Mouse (Mus musculus) lung, embryonic 15.5 days (tissue): ENCODE data around the gene Fads6. TPM values are rescaled to one million over a fixed set of nuclear protein-coding genes. Genes with fewer than 3 reads are reported as not detected.

ENCODE experiments used
- ATAC-seq: fragments of 200-750 bp; cut with Nextera tagmentation; 2 replicates; pipeline ENCODE4 v1.8.0; 2017; ENCODE audit warnings: moderate number of reproducible peaks, borderline replicate concordance; ENCODE audit not compliant: low FRiP score, low TSS enrichment; ENCODE audit errors: extremely low read depth
- H3K27ac ChIP-seq: fragments of 300-500 bp; sonication (generic); 2 replicates; pipeline ENCODE4 v1.5.1; 2015; ENCODE audit warnings: moderate library complexity, mild to moderate bottlenecking, inconsistent platforms
- H3K27me3 ChIP-seq: fragments of 300-500 bp; sonication (generic); 2 replicates; pipeline ENCODE4 v1.6.1; 2015; ENCODE audit warnings: inconsistent platforms
- H3K36me3 ChIP-seq: fragments of 300-500 bp; sonication (generic); 2 replicates; pipeline ENCODE4 v1.6.1; 2015; ENCODE audit warnings: inconsistent platforms
- H3K4me1 ChIP-seq: fragments of 300-500 bp; sonication (generic); 2 replicates; pipeline ENCODE4 v1.6.1; 2015; ENCODE audit warnings: inconsistent platforms
- H3K4me2 ChIP-seq: fragments of 300-500 bp; sonication (generic); 2 replicates; pipeline ENCODE4 v1.6.1; 2015; ENCODE audit warnings: inconsistent platforms, mild to moderate bottlenecking, moderate library complexity
- H3K4me3 ChIP-seq: fragments of 300-500 bp; sonication (generic); 2 replicates; pipeline ENCODE4 v1.5.1; 2015; ENCODE audit warnings: mild to moderate bottlenecking, inconsistent platforms
- H3K9ac ChIP-seq: fragments of 300-500 bp; sonication (generic); 2 replicates; pipeline ENCODE4 v1.6.1; 2015; ENCODE audit warnings: inconsistent platforms
- H3K9me3 ChIP-seq: fragments of 300-500 bp; sonication (generic); 2 replicates; pipeline ENCODE4 v1.6.1; 2016; ENCODE audit warnings: inconsistent platforms
- WGBS: fragments of 180-500 bp; shearing (Covaris S2); methylation state at CpG from one replicate; pipeline ENCODE4 v1.1.7; 2015; 5-methylcytosine and 5-hydroxymethylcytosine counted together
- polyA plus RNA-seq: library from polyadenylated mRNA; unstranded; fragments of >200 nt; fragmentation: Nextera tagmentation; extraction: Ambion mirVana; gene quantifications from 2 replicates; pipeline ENCODE4 v1.2.1, GENCODE M21; 2015

Fads6 gene
- polyA plus RNA-seq, 1 experiment from 2014 or later, result 0.32 TPM

DNA sequence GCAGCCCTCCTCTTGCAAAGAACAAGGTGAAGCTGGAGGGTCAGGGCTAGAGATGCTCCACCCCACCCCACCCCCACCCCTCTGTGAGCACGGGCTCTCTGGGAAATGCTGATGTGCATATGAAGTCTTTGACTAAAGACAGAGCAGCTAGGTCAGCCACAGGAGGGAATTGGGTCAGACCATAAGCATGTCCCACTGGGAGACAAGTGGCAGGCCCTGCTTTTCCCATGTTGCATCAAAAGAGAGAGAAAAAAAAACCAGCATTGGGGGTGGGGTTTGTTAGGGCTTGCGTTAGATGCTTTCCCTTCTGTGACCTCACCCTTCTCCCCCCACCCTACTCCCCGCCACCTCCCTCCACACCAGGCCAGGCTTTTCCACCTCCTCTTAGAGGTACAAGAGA is 50.2 kb downstream of the Fads6 start:
- Histone ChIP-seq H3K27me3 (peaks cover 64% of the 10 kb centered on the region), H3K4me2 (no peak overlapping the region)

DNA sequence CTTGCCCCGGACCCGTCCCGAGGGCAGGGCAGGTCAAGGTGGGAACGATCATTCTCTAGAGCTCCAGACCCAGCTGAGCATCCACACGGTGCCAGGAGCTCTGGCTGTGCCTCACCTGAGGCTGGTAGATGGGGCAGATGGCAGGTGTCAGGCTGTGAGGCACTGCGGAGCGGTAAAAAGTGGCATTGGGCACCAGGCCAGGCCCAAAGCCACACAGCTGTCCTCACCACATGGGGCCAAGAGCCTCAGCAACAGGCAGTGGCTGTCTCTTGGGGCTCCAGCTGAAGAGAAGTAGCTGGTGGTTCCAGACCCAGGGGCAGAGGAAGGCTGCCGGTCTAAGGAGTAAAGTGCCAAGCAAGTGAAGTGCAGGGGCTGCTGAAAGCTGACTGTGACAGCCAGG is 51.1 kb downstream of the Fads6 start:
- Histone ChIP-seq H3K4me1 (peaks cover 10% of the 10 kb centered on the region), H3K4me2 (no peak overlapping the region), H3K9ac (no peak overlapping the region), H3K27ac (no peak overlapping the region), H3K9me3 (no peaks in the 10 kb centered on the region), H3K27me3 (peaks cover 57% of the 10 kb centered on the region), H3K4me3 (no peak overlapping the region), H3K36me3 (no peaks in the 10 kb centered on the region)
- WGBS, result 65% methylated on average over 8 of the region's 8 CpGs
- no peak for ATAC-seq

More for the DNA sequence above, 50.2 kb downstream of the Fads6 start:
- no peak for ATAC-seq
- Histone ChIP-seq H3K4me3 (no peak overlapping the region), H3K9ac (no peak overlapping the region), H3K9me3 (no peaks in the 10 kb centered on the region), H3K36me3 (no peaks in the 10 kb centered on the region), H3K4me1 (peaks cover 10% of the 10 kb centered on the region), H3K27ac (no peak overlapping the region)
- WGBS, result 27% methylated on average over 3 of the region's 3 CpGs

DNA sequence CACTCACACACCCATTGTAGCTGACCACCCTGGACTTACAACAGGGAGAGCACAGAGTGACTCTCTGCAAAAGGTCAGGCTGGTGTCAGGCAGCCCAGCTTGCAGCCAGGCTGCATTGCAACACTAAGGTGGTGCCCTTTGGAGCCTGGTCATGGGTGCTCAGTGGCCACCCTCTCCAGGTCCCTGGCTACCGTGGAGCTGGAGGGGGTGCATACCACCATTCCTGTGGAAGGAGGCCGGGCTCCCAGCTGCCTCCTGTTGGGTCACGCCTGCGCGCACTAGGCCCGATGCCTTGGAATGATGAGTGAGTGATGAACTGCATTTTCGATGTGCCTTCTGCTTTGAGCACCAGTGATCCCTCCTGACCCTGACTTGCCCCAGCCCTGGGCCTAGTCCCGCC is 52.6 kb downstream of the Fads6 start:
- Histone ChIP-seq H3K36me3 (no peaks in the 10 kb centered on the region), H3K9ac (no peak overlapping the region), H3K27ac (no peak overlapping the region), H3K9me3 (no peaks in the 10 kb centered on the region), H3K4me2 (no peak overlapping the region), H3K27me3 (peaks cover 44% of the 10 kb centered on the region), H3K4me3 (no peak overlapping the region), H3K4me1 (peaks cover 3% of the 10 kb centered on the region)
- WGBS, result 63% methylated on average over 8 of the region's 8 CpGs
- ATAC-seq, result peak; percentile 23; the same call in 1 of the 2 replicates

DNA sequence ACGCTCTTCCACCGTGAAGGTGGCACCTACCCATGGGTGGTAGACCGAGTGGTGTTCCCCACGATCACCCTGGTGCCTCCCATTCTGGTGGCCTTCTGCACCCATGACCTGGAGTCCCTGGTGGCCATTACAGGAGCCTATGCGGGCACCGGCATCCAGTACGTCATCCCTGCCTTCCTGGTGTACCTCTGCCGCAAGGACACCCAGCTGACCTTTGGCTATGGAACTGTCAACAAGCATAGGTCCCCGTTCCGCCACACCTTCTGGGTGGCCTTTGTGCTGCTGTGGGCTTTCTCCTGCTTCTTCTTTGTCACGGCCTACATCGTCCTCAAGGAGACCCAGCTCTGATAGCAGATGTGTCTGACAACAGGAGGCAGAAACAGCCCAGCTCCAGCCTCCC is 53.7 kb downstream of the Fads6 start:
- ATAC-seq, result no peak
- H3K36me3 ChIP-seq, result no peaks in the 10 kb centered on the region
- H3K4me1 ChIP-seq, result no peaks in the 10 kb centered on the region
- H3K4me2 ChIP-seq, result no peak overlapping the region
- H3K9me3 ChIP-seq, result no peaks in the 10 kb centered on the region
- no peak overlapping the region for H3K4me3 ChIP-seq
- peaks cover 42% of the 10 kb centered on the region for H3K27me3 ChIP-seq
- no peak overlapping the region for H3K9ac ChIP-seq
- H3K27ac ChIP-seq, result no peak overlapping the region
- 83% methylated on average over 12 of the region's 12 CpGs for WGBS

DNA sequence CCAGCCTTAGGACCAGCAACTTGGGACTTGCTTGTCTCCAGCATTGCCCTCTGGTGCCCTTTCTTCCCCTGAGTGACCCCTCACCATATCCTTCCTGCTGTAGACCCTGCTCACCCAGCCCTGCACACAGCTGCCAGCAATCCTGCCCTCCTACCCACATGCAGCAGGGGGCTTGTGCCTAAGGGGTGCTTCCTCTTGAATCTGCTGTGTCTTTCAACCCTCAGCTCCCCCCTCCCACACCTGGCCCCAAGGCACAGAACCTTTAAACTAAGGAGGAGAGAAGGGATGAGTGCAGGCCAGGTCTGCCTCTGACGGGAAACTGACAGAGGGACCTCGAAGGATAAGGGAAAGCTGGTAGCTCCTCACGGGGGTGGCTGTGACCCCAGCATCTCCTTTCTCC is 54.7 kb downstream of the Fads6 start:
- no peaks in the 10 kb centered on the region for H3K36me3 ChIP-seq
- no peak overlapping the region for H3K27ac ChIP-seq
- H3K4me3 ChIP-seq, result no peak overlapping the region
- WGBS, result 55% methylated on average over 3 of the region's 3 CpGs
- no peaks in the 10 kb centered on the region for H3K4me1 ChIP-seq
- peaks cover 36% of the 10 kb centered on the region for H3K27me3 ChIP-seq
- H3K4me2 ChIP-seq, result no peak overlapping the region
- no peaks in the 10 kb centered on the region for H3K9me3 ChIP-seq
- no peak overlapping the region for H3K9ac ChIP-seq
- ATAC-seq, result no peak

DNA sequence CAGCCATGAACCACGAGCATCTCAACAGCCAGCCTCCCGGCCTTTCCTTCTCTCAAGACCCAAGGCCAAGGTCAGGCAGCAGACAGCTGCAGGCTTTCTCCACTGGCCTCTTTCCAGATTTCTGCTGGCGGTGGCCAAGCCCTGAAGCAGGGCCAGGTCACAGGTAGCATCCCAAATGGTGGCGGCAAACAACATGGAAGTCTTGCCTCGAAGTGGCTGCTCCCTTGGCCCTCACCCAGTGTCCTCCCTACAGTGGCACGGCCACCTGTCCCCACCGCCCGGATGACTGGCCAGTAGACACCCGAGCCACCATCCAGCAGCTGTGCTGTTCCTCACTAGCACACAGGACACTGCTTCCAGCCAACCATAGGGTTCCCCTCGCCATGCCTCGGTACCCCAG is 56.1 kb downstream of the Fads6 start:
- Histone ChIP-seq H3K4me1 (0 out of 2 replicates have a peak, but pooled peaks cover 3% of the 10 kb centered on the region), H3K9me3 (no peaks in the 10 kb centered on the region), H3K36me3 (no peaks in the 10 kb centered on the region), H3K4me3 (no peak overlapping the region), H3K27me3 (peaks cover 22% of the 10 kb centered on the region), H3K27ac (no peak overlapping the region), H3K9ac (no peak overlapping the region), H3K4me2 (no peak overlapping the region)
- 78% methylated on average over 11 of the region's 11 CpGs for WGBS
- no peak for ATAC-seq

DNA sequence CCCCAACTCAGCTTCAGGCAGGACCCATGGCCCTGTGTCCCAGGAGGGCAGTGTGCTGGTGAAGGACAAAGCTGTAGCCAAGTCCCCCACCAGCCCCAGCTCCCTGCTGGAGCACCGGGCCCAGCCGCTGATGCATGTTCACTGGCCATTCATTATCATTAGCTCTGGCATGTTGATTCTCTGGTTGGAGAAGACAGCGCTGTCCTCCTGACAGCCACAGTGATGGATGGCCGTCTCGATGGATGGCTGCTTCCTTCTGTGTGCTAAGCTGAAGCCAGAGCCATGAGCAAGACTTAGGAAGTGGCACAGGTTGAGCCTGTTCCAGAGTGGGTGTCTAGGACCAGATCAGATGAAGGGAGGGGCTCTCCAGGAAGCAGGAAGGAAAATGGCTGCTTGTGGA is 60.9 kb downstream of the Fads6 start:
- peaks cover 27% of the 10 kb centered on the region for H3K4me1 ChIP-seq
- no peak overlapping the region for H3K27ac ChIP-seq
- no peak overlapping the region for H3K9ac ChIP-seq
- ATAC-seq, result no peak
- peaks cover 35% of the 10 kb centered on the region; the same call in 1 of the 2 replicates for H3K27me3 ChIP-seq
- WGBS, result 16% methylated on average over 5 of the region's 5 CpGs
- H3K4me2 ChIP-seq, result no peak overlapping the region
- no peaks in the 10 kb centered on the region for H3K9me3 ChIP-seq
- H3K36me3 ChIP-seq, result no peaks in the 10 kb centered on the region
- no peak overlapping the region for H3K4me3 ChIP-seq

DNA sequence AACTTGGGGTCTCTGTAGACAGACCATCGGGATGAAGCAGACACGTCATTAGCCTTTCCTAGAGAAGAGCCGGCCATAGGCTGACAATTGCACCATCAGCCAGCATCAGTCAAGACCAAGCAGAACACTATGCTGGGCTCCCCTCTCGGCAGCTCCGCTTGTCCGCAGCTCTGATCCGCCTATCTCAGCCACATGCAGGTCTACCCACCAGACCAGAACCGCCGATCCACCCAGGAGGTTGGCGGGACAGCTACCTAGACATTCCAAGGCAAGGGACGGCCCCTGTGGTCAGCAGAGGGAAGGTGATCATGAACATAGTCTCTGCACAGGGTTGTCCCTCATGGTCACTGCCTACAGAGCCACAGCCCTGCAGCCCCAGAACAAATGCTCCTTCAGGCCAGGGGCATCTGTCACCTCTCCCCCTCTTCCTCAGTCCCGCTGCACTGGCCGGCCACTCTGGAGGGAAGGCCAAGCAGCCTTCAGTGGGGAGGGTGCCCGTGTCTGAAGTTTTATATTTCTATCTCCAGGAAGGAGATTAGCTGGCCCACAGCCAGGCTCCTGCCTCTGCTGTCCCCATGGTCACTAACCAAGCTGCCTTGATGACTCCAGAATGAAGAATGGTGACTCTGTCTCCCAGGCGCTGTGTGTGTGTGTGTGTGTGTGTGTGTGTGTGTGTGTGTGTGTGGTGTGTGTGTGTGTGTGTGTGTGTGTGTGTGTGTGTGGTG is 63.0 kb downstream of the Fads6 start:
- Histone ChIP-seq H3K27ac (no peak overlapping the region), H3K9me3 (no peaks in the 10 kb centered on the region), H3K36me3 (no peaks in the 10 kb centered on the region), H3K27me3 (peaks cover 29% of the 10 kb centered on the region; the same call in 1 of the 2 replicates), H3K4me2 (no peak overlapping the region), H3K4me1 (peaks cover 32% of the 10 kb centered on the region), H3K9ac (no peak overlapping the region), H3K4me3 (no peak overlapping the region)
- WGBS, result 61% methylated on average over 15 of the region's 15 CpGs
- no peak for ATAC-seq

DNA sequence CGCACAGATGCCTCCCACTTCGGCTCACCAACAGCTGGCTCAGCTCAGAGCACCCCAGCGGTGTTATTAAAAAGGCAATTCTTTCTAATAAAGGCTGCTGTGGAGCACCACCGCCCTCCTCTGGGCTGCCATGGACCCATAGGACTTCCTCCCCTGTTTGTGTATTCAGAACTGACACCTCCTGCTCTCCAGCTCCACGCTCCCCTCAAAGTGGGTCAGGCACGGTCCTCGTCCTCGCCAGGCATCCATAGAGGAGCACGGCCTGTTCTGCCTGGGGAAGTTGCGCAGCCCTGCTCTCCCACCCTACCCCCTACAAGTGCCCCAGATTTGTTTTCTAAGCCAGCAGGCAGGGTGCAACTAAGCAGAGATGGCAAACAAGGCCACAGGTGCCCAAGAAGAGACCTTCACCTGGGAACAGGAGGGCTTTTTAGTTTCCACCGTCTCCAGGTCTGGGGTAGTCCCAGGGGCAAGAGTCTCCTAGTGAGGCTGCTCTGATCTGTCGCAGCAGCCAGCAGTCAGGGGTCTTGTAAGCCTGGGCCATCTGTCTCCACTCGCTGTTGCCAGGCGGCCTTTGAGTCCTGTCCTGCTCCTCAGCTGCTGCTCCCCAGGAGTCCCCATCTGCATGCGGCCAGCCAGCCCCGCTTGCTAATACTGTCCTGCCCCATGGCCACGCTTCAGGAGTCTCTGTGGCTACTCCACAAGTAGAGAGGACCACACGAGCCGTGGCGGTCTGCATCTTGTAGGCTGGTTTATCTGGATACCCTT is 63.8 kb downstream of the Fads6 start:
- H3K9me3 ChIP-seq, result no peaks in the 10 kb centered on the region
- 66% methylated on average over 20 of the region's 20 CpGs for WGBS

DNA sequence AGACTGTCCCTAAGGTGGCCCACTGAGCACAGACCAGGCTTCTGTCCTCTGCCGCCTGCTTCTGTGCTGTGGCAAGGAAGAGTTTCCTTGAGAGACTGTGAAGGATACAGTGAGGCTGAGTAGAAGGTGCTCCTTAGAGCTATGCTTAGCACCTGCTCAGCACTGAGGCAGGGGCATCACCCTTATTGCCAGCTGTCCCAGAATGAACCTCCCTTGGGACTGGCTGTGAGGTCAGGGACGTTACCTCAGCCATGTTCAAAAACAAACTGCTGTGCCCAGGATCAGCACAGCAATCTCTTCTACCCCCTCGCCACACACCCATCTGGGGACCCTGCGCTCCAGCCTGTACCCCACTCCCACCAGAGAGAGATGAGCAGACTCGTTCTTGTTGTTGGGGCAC is 64.6 kb downstream of the Fads6 start:
- Histone ChIP-seq H3K4me3 (no peak overlapping the region), H3K4me2 (no peak overlapping the region), H3K27ac (no peak overlapping the region), H3K27me3 (peaks cover 20% of the 10 kb centered on the region; the same call in 1 of the 2 replicates), H3K9ac (no peak overlapping the region), H3K4me1 (peaks cover 32% of the 10 kb centered on the region), H3K9me3 (no peaks in the 10 kb centered on the region), H3K36me3 (no peaks in the 10 kb centered on the region)
- ATAC-seq, result no peak
- WGBS, result 80% methylated on average over 5 of the region's 5 CpGs

More for the DNA sequence above, 63.8 kb downstream of the Fads6 start:
- peaks cover 32% of the 10 kb centered on the region for H3K4me1 ChIP-seq
- H3K9ac ChIP-seq, result no peak overlapping the region
- H3K36me3 ChIP-seq, result no peaks in the 10 kb centered on the region
- no peak for ATAC-seq
- H3K4me2 ChIP-seq, result no peak overlapping the region
- H3K27me3 ChIP-seq, result peaks cover 23% of the 10 kb centered on the region; the same call in 1 of the 2 replicates
- no peak overlapping the region for H3K27ac ChIP-seq
- H3K4me3 ChIP-seq, result no peak overlapping the region

DNA sequence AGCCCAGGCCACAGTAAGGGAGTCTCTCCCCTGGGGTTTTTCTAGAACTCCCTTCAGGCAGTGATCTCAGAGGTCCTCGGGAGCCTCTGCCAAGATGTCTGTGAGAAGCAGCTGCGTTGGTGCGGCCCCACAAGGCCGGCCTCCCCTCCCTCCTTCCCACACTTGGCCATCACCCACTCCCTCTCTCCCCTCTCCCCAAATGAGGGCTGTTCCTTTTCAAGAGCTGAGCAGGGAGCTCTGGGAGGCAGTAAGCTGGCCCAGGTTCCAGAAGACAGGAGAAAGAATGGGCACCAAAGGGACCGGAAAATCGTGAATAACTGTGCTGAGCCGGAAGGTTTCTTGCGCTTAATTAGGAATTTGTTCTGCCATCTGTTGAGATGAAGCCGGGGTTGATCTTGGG is 65.5 kb downstream of the Fads6 start:
- no peak; the same call in 1 of the 2 replicates for ATAC-seq
- Histone ChIP-seq H3K36me3 (no peaks in the 10 kb centered on the region), H3K27ac (0 out of 2 replicates have a peak overlapping the region, but pooled peaks have one; percentile 33), H3K4me2 (no peak overlapping the region), H3K4me3 (no peak overlapping the region), H3K27me3 (peaks cover 20% of the 10 kb centered on the region; the same call in 1 of the 2 replicates), H3K9me3 (no peaks in the 10 kb centered on the region), H3K4me1 (peaks cover 36% of the 10 kb centered on the region), H3K9ac (no peak overlapping the region)
- WGBS, result 51% methylated on average over 9 of the region's 9 CpGs
